Mouse (Mus musculus): ENCODE measurements around the gene Rhbdl2.

- TF ChIP-seq POLR2A (IDR thresholded peaks at IDR 0.05; ENCODE audit: extremely low read depth, insufficient read depth, low read length) = no peak
- no peak for TF ChIP-seq CTCF (IDR thresholded peaks at IDR 0.05; ENCODE audit: low read depth, low read length)
Observed at GRCm38 (mm10) chr4:123765071-123765470, 22.6 kb upstream of the Rhbdl2 start.

All from liver, adult 2 months (tissue).